Mouse (Mus musculus) forebrain, postnatal 0 days (tissue): ENCODE measurements at regions not wholly inside any gene's neighbourhood (a gene's known extent, or its start where the extent isn't known, plus 50 kb on each side); places are given as distances from the start of the nearest gene placed in this dataset.

Experiments used
- ATAC-seq: fragments of 200-750 bp; cut with Nextera tagmentation; 2 replicates; pipeline ENCODE4 v1.8.0; 2017; ENCODE audit warnings: mild to moderate bottlenecking, moderate library complexity
- DNase-seq: peaks from one replicate; pipeline ENCODE4 v3.0.0-alpha.2; 2015
- H3K27ac ChIP-seq: fragments of 300-500 bp; sonication (generic); 2 replicates; pipeline ENCODE4 v1.5.1; 2014; ENCODE audit warnings: low read depth, mild to moderate bottlenecking, antibody characterized with exemption, low read length, moderate library complexity, mixed read lengths
- H3K27me3 ChIP-seq: fragments of 300-500 bp; sonication (generic); 2 replicates; pipeline ENCODE4 v1.6.1; 2014; ENCODE audit warnings: mild to moderate bottlenecking, low read length, mixed read lengths; ENCODE audit not compliant: insufficient read depth
- H3K36me3 ChIP-seq: fragments of 300-500 bp; sonication (generic); 2 replicates; pipeline ENCODE4 v1.6.1; 2014; ENCODE audit warnings: mild to moderate bottlenecking, moderate library complexity; ENCODE audit not compliant: insufficient read depth
- H3K4me1 ChIP-seq: fragments of 300-500 bp; sonication (generic); 2 replicates; pipeline ENCODE4 v1.6.1; 2014; ENCODE audit warnings: antibody characterized with exemption; ENCODE audit not compliant: insufficient read depth
- H3K4me2 ChIP-seq: fragments of 300-500 bp; sonication (generic); 2 replicates; pipeline ENCODE4 v1.6.1; 2014; ENCODE audit warnings: low read depth, mild to moderate bottlenecking, moderate library complexity
- H3K4me3 ChIP-seq: fragments of 300-500 bp; sonication (generic); 2 replicates; pipeline ENCODE4 v1.5.1; 2014; ENCODE audit warnings: low read depth, low read length, mixed read lengths
- H3K9ac ChIP-seq: fragments of 300-500 bp; sonication (generic); 2 replicates; pipeline ENCODE4 v1.6.1; 2014; ENCODE audit warnings: mild to moderate bottlenecking
- H3K9me3 ChIP-seq: fragments of 300-500 bp; sonication (generic); 2 replicates; pipeline ENCODE4 v1.6.1; 2016; ENCODE audit warnings: low read length
- CTCF ChIP-seq: sonication (generic); IDR thresholded peaks from 2 replicates; pipeline ENCODE4 v1.5.1; 2016; ENCODE audit warnings: antibody characterized with exemption, control low read depth, low read depth
- WGBS: fragments of 180-500 bp; shearing (Covaris S2); extraction: QIAGEN DNeasy Blood & Tissue Kit; methylation state at CpG from one replicate; pipeline ENCODE4 v1.1.7; 2014; 5-methylcytosine and 5-hydroxymethylcytosine counted together

DNA sequence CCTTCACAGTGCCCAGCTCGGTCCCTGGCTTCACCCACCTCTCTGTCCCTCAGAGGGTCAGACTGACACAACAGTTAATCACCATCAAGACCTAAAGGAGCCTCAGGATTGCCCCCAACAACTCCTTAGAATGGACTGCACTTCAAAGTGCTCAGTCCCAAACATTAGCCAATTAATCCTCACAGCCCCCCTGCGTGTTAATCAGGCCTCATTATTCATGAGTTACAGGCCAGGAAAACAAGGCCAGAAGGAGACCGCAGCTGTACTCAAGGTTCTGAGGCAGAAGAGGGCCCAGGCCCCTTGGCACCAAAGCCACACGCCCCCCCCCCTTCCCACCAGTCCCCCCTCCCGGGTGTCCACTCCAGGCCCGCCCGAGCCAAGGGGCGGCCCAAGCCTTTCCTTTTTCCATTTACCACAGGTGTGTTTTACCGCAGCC is 2163.8 kb upstream of the Gm7489 start:
- no peaks in the 10 kb centered on the region for H3K4me1 ChIP-seq
- H3K4me3 ChIP-seq, result no peak overlapping the region
- no peak overlapping the region for H3K4me2 ChIP-seq
- H3K36me3 ChIP-seq, result no peaks in the 10 kb centered on the region
- ATAC-seq, result peak; percentile 40; the same call in 1 of the 2 replicates
- WGBS, result 9% methylated on average over 9 of the region's 9 CpGs
- no peak overlapping the region for H3K27ac ChIP-seq
- H3K27me3 ChIP-seq, result no peaks in the 10 kb centered on the region; the same call in 1 of the 2 replicates
- TF ChIP-seq CTCF, result no peak
- no peaks in the 10 kb centered on the region for H3K9me3 ChIP-seq
- H3K9ac ChIP-seq, result no peak overlapping the region
- DNase-seq, result no peak

- Histone ChIP-seq H3K36me3 (no peaks in the 10 kb centered on the region), H3K27me3 (no peaks in the 10 kb centered on the region; the same call in 1 of the 2 replicates), H3K9ac (no peak overlapping the region), H3K9me3 (no peaks in the 10 kb centered on the region), H3K4me1 (no peaks in the 10 kb centered on the region), H3K4me2 (no peak overlapping the region), H3K4me3 (no peak overlapping the region), H3K27ac (no peak overlapping the region)
- WGBS, result 53% methylated on average over 5 of the region's 5 CpGs
- DNase-seq (no peak), ATAC-seq (no peak)
- TF ChIP-seq CTCF, result no peak
These were observed 2163.3 kb upstream of the Gm7489 start for GRCm38 (mm10) chr15:51721363-51721762.

DNA sequence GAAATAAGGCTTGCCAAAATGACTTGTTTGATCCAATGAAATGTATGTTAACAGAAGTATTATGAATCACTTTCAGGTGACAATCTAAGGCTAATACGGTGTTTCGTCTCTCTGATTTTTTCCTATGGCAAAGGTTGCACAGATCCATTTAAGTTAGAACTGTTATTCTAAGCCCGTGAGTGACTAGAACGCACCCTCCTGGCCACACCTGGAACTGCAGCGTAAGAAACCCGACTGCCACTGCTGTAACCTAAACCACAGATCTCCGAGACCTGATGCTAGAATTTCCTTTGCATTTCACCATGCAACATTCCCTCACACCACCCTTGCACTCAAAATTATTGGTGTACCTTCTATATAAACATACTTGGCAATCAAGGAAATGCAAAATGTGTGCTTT is 2160.6 kb upstream of the Gm7489 start:
- no peak for ATAC-seq
- Histone ChIP-seq H3K4me3 (no peak overlapping the region), H3K4me1 (no peaks in the 10 kb centered on the region), H3K27ac (no peak overlapping the region), H3K9me3 (no peaks in the 10 kb centered on the region), H3K9ac (no peak overlapping the region), H3K36me3 (no peaks in the 10 kb centered on the region), H3K4me2 (no peak overlapping the region), H3K27me3 (no peaks in the 10 kb centered on the region)
- WGBS, result 75% methylated on average over 7 of the region's 7 CpGs
- no peak for DNase-seq
- no peak; the same call in 1 of the 2 replicates for TF ChIP-seq CTCF

DNA sequence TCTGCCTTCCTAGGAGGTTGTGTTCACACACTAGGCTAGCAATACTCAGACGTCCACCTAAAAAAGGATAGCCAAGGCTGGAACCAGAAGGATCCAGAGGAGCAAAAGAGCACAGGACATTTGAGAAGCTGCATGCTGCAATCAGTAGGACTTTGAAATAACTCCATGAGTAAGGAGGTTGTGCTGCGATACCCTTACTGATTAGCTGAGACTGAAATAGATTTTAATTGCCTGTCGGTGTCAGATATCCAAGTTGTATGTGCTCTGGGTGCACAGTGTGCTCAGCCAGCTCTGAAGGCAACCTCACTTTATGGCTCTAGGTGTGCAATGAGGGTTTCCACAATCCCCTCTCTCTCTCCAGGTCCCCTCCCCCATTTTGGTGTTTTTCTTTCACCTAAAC is 2159.2 kb upstream of the Gm7489 start:
- 85% methylated on average over 3 of the region's 3 CpGs for WGBS
- Histone ChIP-seq H3K36me3 (no peaks in the 10 kb centered on the region), H3K27ac (no peak overlapping the region), H3K9me3 (no peaks in the 10 kb centered on the region), H3K27me3 (no peaks in the 10 kb centered on the region), H3K4me2 (no peak overlapping the region), H3K4me1 (no peaks in the 10 kb centered on the region), H3K9ac (no peak overlapping the region), H3K4me3 (no peak overlapping the region)
- DNase-seq, result no peak
- ATAC-seq, result no peak
- TF ChIP-seq CTCF, result no peak

- no peak for TF ChIP-seq CTCF
- WGBS, result 85% methylated on average over 10 of the region's 10 CpGs
- Histone ChIP-seq H3K9ac (no peak overlapping the region), H3K27ac (no peak overlapping the region), H3K9me3 (no peaks in the 10 kb centered on the region), H3K4me1 (no peaks in the 10 kb centered on the region), H3K36me3 (no peaks in the 10 kb centered on the region), H3K27me3 (no peaks in the 10 kb centered on the region), H3K4me2 (no peak overlapping the region), H3K4me3 (no peak overlapping the region)
- ATAC-seq, result no peak
- DNase-seq, result no peak
These were observed 2154.6 kb upstream of the Gm7489 start for GRCm38 (mm10) chr15:51730106-51730505.

DNA sequence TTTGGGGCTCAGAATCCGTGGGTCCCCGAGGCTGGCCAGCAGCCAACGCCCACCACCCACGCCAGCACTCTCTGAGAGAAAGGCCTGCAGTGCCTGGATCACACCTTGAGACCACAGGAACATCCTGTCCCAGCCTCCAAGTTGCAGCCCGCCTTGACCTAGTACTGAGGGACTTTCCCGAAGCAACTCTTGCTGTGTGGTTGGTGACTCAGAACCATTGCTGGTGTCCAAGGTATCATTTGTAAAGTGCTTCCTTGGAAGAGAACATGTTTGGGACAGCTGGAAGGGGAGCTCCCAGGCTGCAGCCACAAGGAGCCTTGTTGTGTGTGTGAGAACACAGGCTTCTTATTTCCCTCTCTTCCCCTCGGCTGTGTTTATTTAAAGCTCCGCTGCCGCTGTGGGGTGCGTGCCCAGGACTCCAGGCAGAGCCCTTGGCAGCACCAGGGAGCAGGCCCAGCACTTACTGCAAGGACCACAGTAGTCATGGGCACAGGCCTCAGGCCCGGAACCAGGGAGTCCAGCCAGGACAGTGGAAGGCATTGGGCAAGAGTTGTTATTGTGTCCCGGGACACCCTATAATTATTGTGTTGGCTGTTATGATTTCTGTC is 2153.8 kb upstream of the Gm7489 start:
- ATAC-seq (peak; percentile 61), DNase-seq (peak; percentile 8)
- H3K9me3 ChIP-seq, result no peaks in the 10 kb centered on the region
- TF ChIP-seq CTCF, result no peak
- H3K4me1 ChIP-seq, result no peaks in the 10 kb centered on the region
- H3K27me3 ChIP-seq, result no peaks in the 10 kb centered on the region
- H3K4me3 ChIP-seq, result no peak overlapping the region
- no peak overlapping the region for H3K9ac ChIP-seq
- no peaks in the 10 kb centered on the region for H3K36me3 ChIP-seq
- H3K4me2 ChIP-seq, result no peak overlapping the region
- no peak overlapping the region for H3K27ac ChIP-seq
- 72% methylated on average over 12 of the region's 12 CpGs for WGBS

DNA sequence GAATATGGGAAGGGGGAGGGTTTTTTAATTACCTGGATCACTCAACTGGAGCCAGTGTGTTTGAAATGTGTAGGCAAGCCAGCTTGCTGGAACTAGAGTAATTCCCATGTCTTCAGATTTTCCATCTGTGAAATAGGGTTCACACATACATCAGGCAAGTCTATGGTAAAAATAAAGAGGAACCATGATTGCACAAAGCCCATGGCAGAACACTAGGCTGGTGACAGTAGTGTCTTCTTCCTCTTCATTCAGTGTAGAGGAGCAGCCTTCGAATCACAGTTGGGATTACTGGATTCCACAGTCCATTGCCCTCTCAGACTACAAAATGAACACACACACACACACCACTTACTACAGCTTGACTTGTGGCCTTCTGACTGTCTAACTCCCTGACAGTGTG is 2150.5 kb upstream of the Gm7489 start:
- H3K9me3 ChIP-seq, result no peaks in the 10 kb centered on the region

More for the DNA sequence above, 2150.5 kb upstream of the Gm7489 start:
- Histone ChIP-seq H3K9ac (no peak overlapping the region), H3K27me3 (no peaks in the 10 kb centered on the region), H3K4me3 (no peak overlapping the region), H3K4me1 (no peaks in the 10 kb centered on the region), H3K4me2 (no peak overlapping the region), H3K27ac (no peak overlapping the region), H3K36me3 (no peaks in the 10 kb centered on the region)
- no peak for TF ChIP-seq CTCF
- DNase-seq (no peak), ATAC-seq (no peak)
- 86% methylated on average over 1 of the region's 1 CpGs for WGBS
